Mouse (Mus musculus) forebrain, embryonic 11.5 days (tissue): ENCODE data around the gene 6030468B19Rik. TPM values are rescaled to one million over a fixed set of nuclear protein-coding genes. Genes with fewer than 3 reads are reported as not detected.

Experiments
- ATAC-seq: fragments of 200-750 bp; cut with Nextera tagmentation; replicated peaks from 2 replicates; pipeline ENCODE4 v1.8.0; 2017; ENCODE audit warnings: moderate TSS enrichment; ENCODE audit not compliant: low FRiP score
- DNase-seq: peaks from one replicate; pipeline ENCODE4 v3.0.0-alpha.2; 2017; ENCODE audit warnings: low spot score
- H3K27ac ChIP-seq: fragments of 300-500 bp; sonication (generic); 2 replicates; pipeline ENCODE4 v1.5.1; 2014; ENCODE audit warnings: low read depth, low read length
- H3K27me3 ChIP-seq: fragments of 300-500 bp; sonication (generic); 2 replicates; pipeline ENCODE4 v1.6.1; 2014; ENCODE audit warnings: mild to moderate bottlenecking, low read length, mixed read lengths; ENCODE audit not compliant: control insufficient read depth, insufficient read depth
- H3K36me3 ChIP-seq: fragments of 300-500 bp; sonication (generic); 2 replicates; pipeline ENCODE4 v1.6.1; 2014; ENCODE audit warnings: mild to moderate bottlenecking, low read length, moderate library complexity, mixed read lengths; ENCODE audit not compliant: control insufficient read depth, insufficient read depth
- H3K4me1 ChIP-seq: fragments of 300-500 bp; sonication (generic); replicated peaks from 2 replicates; pipeline ENCODE4 v1.6.1; 2014; ENCODE audit warnings: low read length, mixed read lengths; ENCODE audit not compliant: control insufficient read depth, insufficient read depth
- H3K4me2 ChIP-seq: fragments of 300-500 bp; sonication (generic); 2 replicates; pipeline ENCODE4 v1.6.1; 2014; ENCODE audit warnings: low read depth, mild to moderate bottlenecking, low read length, moderate library complexity, mixed read lengths; ENCODE audit not compliant: severe bottlenecking
- H3K4me3 ChIP-seq: fragments of 300-500 bp; sonication (generic); 2 replicates; pipeline ENCODE4 v1.5.1; 2014; ENCODE audit warnings: low read depth, low read length
- H3K9ac ChIP-seq: fragments of 300-500 bp; sonication (generic); 2 replicates; pipeline ENCODE4 v1.6.1; 2014; ENCODE audit warnings: low read length
- H3K9me3 ChIP-seq: fragments of 300-500 bp; sonication (generic); 2 replicates; pipeline ENCODE4 v1.6.1; 2016; ENCODE audit warnings: low read length, mixed read lengths; ENCODE audit not compliant: control insufficient read depth
- WGBS: fragments of 180-500 bp; shearing (Covaris S2); extraction: QIAGEN DNeasy Blood & Tissue Kit; methylation state at CpG from one replicate; pipeline ENCODE4 v1.1.7; 2014; 5-methylcytosine and 5-hydroxymethylcytosine counted together
- polyA plus RNA-seq: library from polyadenylated mRNA; unstranded; fragments of >200 nt; fragmentation: Nextera tagmentation; extraction: Ambion mirVana; gene quantifications from 2 replicates; pipeline ENCODE4 v1.2.1, GENCODE M21; 2014

The 6030468B19Rik gene
- polyA plus RNA-seq, 1 experiment from 2014 or later = 1.5 TPM

- H3K9me3 ChIP-seq = no peaks in the 10 kb centered on the region
- no peak overlapping the region for H3K9ac ChIP-seq
- no peak overlapping the region for H3K27ac ChIP-seq
- DNase-seq (no peak), ATAC-seq (no peak)
- H3K36me3 ChIP-seq = peaks cover 7% of the 10 kb centered on the region; the same call in 1 of the 2 replicates
- 97% methylated on average over 7 of the region's 7 CpGs for WGBS
- H3K27me3 ChIP-seq = no peaks in the 10 kb centered on the region
- H3K4me1 ChIP-seq = peaks cover 6% of the 10 kb centered on the region; the same call in 1 of the 2 replicates
- H3K4me2 ChIP-seq = no peak overlapping the region
- H3K4me3 ChIP-seq = no peak overlapping the region
These were observed 22.7 kb downstream of the 6030468B19Rik start for GRCm38 (mm10) chr11:117820173-117820572.

DNA sequence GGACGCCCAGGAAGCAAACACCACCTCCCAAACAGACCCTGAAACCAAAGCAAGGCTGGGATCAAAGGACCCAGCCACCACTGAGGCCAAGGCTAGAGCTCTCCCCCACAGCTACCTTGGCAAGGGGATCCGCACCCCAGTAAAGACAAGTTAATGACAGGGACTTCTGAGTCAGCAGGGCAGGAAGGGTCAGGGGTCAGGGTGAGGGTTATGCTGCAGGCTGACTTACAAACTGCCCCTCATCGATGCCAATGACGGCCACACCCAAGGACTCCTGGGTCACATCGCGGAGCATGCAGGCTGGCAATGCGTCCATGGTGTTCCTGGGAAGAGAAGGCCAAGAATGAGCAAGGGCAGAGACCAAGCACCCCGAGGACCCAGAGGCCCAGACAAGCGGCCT, 24.4 kb downstream of the 6030468B19Rik start:
- Histone ChIP-seq H3K4me2 (no peak overlapping the region), H3K4me3 (no peak overlapping the region), H3K36me3 (peaks cover 7% of the 10 kb centered on the region; the same call in 1 of the 2 replicates), H3K27me3 (no peaks in the 10 kb centered on the region), H3K27ac (no peak overlapping the region), H3K9ac (no peak overlapping the region), H3K9me3 (no peaks in the 10 kb centered on the region), H3K4me1 (peaks cover 8% of the 10 kb centered on the region)
- no peak for ATAC-seq
- no peak for DNase-seq
- WGBS = 91% methylated on average over 9 of the region's 9 CpGs

- no peaks in the 10 kb centered on the region for H3K27me3 ChIP-seq
- no peaks in the 10 kb centered on the region for H3K9me3 ChIP-seq
- no peak for DNase-seq
- H3K27ac ChIP-seq = no peak overlapping the region
- peaks cover 7% of the 10 kb centered on the region; the same call in 1 of the 2 replicates for H3K36me3 ChIP-seq
- H3K4me3 ChIP-seq = no peak overlapping the region
- peaks cover 11% of the 10 kb centered on the region for H3K4me1 ChIP-seq
- H3K9ac ChIP-seq = no peak overlapping the region
- ATAC-seq = no peak
- WGBS = 95% methylated on average over 7 of the region's 7 CpGs
- H3K4me2 ChIP-seq = no peak overlapping the region
These were observed 25.3 kb downstream of the 6030468B19Rik start for GRCm38 (mm10) chr11:117822728-117823241.

DNA sequence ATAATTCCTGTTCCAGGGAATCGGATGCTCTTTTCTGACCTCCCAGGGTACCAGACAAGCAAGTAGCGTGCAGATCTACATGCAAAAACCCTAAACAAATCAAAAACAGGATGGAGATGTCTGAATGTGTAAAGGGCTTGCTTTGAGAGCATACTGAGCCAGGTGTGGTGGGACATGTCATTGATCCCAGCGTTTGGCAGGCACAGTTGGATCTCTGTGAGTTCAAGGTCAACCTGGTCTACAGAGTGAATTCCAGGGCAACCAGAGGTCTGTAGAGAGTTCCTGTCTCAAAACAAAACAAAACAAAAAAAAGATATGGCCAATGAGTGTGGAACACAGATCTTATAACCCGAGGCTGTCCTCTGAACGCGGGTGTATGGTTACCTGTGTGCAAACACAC, 26.0 kb downstream of the 6030468B19Rik start:
- ATAC-seq (no peak), DNase-seq (no peak)
- no peaks in the 10 kb centered on the region for H3K9me3 ChIP-seq
- H3K4me2 ChIP-seq = no peak overlapping the region
- H3K4me1 ChIP-seq = peaks cover 14% of the 10 kb centered on the region
- no peak overlapping the region; the same call in 1 of the 2 replicates for H3K9ac ChIP-seq
- H3K27me3 ChIP-seq = no peaks in the 10 kb centered on the region
- no peak overlapping the region for H3K27ac ChIP-seq
- peaks cover 7% of the 10 kb centered on the region; the same call in 1 of the 2 replicates for H3K36me3 ChIP-seq
- 91% methylated on average over 6 of the region's 6 CpGs for WGBS
- H3K4me3 ChIP-seq = no peak overlapping the region

DNA sequence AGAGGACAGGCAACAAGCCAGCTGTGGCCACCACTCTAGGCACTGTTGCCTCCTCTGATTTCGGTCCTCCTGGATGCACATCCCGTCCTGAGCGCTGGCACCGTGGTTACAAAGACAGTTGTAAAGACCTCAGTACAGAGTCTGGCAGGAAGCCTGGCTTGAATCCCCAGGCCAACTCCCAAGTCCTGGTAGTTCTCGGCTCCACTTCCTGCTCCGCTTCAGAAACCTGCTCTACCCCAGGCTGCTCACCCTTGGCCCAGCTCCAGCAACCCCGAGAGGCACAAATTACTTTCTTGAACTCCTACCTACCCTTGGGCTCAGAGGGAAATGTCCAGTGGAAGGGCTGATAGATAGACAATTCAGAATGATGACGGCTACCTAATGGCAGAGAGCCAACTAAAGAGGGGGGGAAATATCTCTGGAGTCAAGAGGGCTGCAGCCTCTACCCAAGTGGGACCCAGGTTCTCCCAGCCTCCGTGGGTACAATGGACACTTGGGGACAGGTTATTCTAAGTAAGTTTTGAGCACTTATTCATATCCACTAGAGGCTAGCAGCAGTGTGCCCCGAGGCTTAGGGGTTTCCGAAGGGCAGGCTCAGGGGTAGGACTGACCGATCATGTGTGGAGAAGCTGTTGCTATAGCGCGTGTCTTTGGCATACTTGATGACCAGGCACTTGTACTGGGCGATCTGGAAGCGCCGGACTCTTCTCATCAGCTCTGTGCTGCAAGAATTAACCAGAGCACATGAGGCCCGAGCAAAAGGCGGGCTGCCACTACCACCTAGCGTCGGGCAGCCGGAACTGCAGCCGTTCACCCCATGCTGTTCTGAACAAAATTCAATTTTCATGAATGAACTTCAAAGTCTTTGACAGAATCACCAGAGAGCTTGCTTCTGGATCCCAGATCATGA, 26.9 kb downstream of the 6030468B19Rik start:
- H3K4me2 ChIP-seq = peak overlapping the region; percentile 64
- ATAC-seq (peak; percentile 64; the same call in 1 of the 2 replicates), DNase-seq (peak; percentile 92)
- H3K36me3 ChIP-seq = peaks cover 7% of the 10 kb centered on the region; the same call in 1 of the 2 replicates
- WGBS = 28% methylated on average over 23 of the region's 23 CpGs
- no peaks in the 10 kb centered on the region for H3K9me3 ChIP-seq
- peak overlapping the region; percentile 82; the same call in 1 of the 2 replicates for H3K27ac ChIP-seq
- peak overlapping the region; percentile 79 for H3K9ac ChIP-seq
- H3K27me3 ChIP-seq = no peaks in the 10 kb centered on the region
- H3K4me3 ChIP-seq = peak overlapping the region; percentile 45
- H3K4me1 ChIP-seq = peaks cover 14% of the 10 kb centered on the region

DNA sequence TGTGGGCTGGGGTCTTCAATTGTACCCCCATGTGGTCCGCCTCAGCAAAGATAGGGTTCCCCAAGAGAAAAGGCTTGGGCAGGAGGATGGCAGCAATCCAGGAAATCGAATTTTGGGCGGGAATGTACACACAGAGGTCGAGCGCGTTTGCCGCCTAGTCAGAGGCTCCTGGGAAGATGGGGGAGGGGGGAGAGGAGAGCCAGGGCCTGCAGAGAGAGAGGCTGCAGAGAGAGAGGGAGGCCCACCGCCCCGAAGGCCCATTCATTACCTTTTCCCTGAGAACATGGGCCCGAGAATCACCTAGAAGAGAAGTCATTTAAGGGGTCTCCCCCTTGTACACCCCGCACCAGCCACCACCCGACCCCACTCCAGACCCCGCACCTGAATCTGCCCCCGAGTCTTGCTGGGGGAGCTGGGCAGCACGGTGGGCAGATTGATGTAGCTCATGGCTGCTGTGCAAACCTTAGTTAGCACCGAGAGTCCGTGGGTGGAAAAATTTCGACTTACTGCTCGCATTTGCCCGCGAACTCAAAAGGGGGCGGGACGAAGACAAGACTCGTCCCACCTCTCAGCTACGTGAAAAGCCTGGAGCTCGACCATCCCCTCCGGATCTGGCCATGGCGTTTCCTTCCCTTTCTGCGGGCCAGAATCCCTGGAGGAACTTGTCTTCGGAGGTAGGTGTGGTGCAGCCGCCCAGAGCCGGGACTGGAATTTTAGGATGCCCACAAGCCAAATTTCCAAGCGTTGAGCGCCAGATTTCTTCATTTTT, 28.1 kb downstream of the 6030468B19Rik start, which contains the start of the genes Afmid and Tk1:
Gene Afmid, plus strand, starts transcription at position 592 of the 769 bp plus-strand sequence.
Gene Tk1, minus strand, starts transcription at position 760 of the 769 bp plus-strand sequence.
- H3K27ac ChIP-seq = peak within 1 kb of the TSS; percentile 82
- peak within 1 kb of the TSS; percentile 79 for H3K9ac ChIP-seq
- ATAC-seq (peak; percentile 76), DNase-seq (peak; percentile 90)
- H3K4me1 ChIP-seq = peaks cover 14% of the 10 kb centered on the region
- H3K4me3 ChIP-seq = peak within 1 kb of the TSS; percentile 45
- H3K4me2 ChIP-seq = peak within 1 kb of the TSS; percentile 64
- H3K27me3 ChIP-seq = no peaks in the 10 kb centered on the region
- H3K9me3 ChIP-seq = no peaks in the 10 kb centered on the region
- H3K36me3 ChIP-seq = peaks cover 2% of the 10 kb centered on the region; the same call in 1 of the 2 replicates
- under 1% methylated on average over 34 of the region's 34 CpGs for WGBS

GRCm38 (mm10) chr11:117826164-117826563, 28.7 kb downstream of the 6030468B19Rik start:
- peaks cover 2% of the 10 kb centered on the region; the same call in 1 of the 2 replicates for H3K36me3 ChIP-seq
- H3K4me3 ChIP-seq = peak overlapping the region; percentile 45
- no peaks in the 10 kb centered on the region for H3K9me3 ChIP-seq
- peak overlapping the region; percentile 64 for H3K4me2 ChIP-seq
- H3K27ac ChIP-seq = peak overlapping the region; percentile 82
- ATAC-seq (peak; percentile 54), DNase-seq (peak; percentile 66)
- peaks cover 14% of the 10 kb centered on the region for H3K4me1 ChIP-seq
- H3K9ac ChIP-seq = peak overlapping the region; percentile 79
- WGBS = 4% methylated on average over 5 of the region's 5 CpGs
- no peaks in the 10 kb centered on the region for H3K27me3 ChIP-seq

DNA sequence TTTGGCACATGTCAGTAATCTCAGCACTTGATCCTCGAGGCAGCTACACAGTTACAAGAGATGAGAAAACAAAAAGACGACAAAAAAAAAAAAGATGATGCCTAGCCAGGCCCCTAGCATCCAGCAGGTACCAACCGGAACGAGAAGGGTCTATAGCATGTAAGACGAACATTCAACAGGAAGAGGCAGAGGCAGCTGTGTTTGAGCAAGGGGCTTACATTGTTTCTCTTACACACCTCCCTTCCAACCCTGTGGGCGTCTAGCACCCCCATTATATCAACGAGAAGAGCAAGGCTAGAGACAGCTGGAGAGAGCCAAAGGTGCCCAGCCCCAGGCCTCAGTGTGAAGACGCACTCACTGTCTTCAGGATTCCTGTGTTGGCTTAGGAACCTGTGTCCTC, 29.5 kb downstream of the 6030468B19Rik start:
- Histone ChIP-seq H3K36me3 (peaks cover 2% of the 10 kb centered on the region; the same call in 1 of the 2 replicates), H3K9me3 (no peaks in the 10 kb centered on the region), H3K27ac (no peak overlapping the region), H3K4me3 (no peak overlapping the region), H3K4me1 (peaks cover 14% of the 10 kb centered on the region), H3K4me2 (0 out of 2 replicates have a peak overlapping the region, but pooled peaks have one; percentile 64), H3K9ac (0 out of 2 replicates have a peak overlapping the region, but pooled peaks have one; percentile 18), H3K27me3 (no peaks in the 10 kb centered on the region)
- no peak for DNase-seq
- no peak for ATAC-seq
- WGBS = 77% methylated on average over 8 of the region's 8 CpGs
